Mouse (Mus musculus): ENCODE results near the gene Scgb1b27. TPM values are rescaled to one million over a fixed set of nuclear protein-coding genes. Genes with fewer than 3 reads are reported as not detected.
"Not testable (repeated sequence)": the region's sequence is repeated elsewhere in the genome, so short reads cannot be mapped to it uniquely, and the experiment has no call there.

The Scgb1b27 gene
- not detected in 2 replicates for polyA plus RNA-seq (2015; fragmentation: Nextera tagmentation; extraction: Ambion mirVana)

DNA sequence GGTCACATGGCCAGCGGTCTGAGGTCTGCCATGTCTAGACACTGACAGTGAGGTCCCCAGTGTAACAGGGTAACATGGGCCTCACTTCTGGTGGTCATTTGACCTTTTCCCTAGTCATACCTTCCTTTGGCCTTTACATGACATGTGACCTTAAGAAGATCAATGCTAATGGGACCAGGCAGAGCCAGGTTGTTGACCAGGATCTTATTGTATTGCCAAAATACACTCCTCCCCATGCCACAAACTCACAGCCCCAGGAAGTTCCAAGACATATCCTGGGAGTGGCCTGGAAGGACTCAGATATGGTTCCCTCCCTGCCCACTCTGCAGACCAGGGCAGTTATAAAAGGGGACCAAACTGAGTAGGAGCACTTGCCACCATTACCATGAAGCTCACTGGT, at the start of gene Scgb1b27:
TSS of gene Scgb1b27 (plus strand) at position 301 of the 400 bp plus-strand sequence.
- 100% methylated on average over 1 of the region's 1 CpGs for WGBS
- not testable (repeated sequence) for H3K4me1 ChIP-seq; H3K4me2 ChIP-seq; H3K9me3 ChIP-seq; H3K4me3 ChIP-seq; H3K36me3 ChIP-seq; H3K27ac ChIP-seq; H3K27me3 ChIP-seq; H3K9ac ChIP-seq; ATAC-seq (ENCODE audit: insufficient number of reproducible peaks, low FRiP score, low TSS enrichment, low read depth)

DNA sequence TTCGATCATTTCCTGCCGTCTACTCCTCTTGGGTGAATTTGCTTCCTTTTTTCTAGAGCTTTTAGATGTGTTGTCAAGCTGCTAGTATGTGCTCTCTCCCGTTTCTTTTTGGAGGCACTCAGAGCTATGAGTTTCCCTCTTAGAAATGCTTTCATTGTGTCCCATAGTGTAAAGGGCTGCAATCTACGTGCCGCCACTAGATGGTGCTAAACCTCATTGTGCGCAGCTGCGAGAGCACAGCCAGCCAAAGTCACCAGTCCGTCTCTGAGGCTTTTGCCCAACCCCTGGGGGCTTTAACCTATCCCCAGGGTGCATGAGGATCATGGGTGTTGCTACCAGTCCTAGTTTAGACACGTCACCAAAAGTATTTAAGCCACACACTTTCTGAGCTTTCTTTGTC, 39.0 kb upstream of the Scgb1b27 start:
- H3K27ac ChIP-seq; H3K4me3 ChIP-seq; H3K9ac ChIP-seq; H3K4me1 ChIP-seq; ATAC-seq (ENCODE audit: insufficient number of reproducible peaks, low FRiP score, low TSS enrichment, low read depth); H3K4me2 ChIP-seq; H3K27me3 ChIP-seq; H3K36me3 ChIP-seq; H3K9me3 ChIP-seq: not testable (repeated sequence)
- 28% methylated on average over 8 of the region's 9 CpGs for WGBS

GRCm38 (mm10) chr7:34013842-34014241, 7.4 kb upstream of the Scgb1b27 start, which contains the start of gene Scgb2b27:
Gene Scgb2b27 (minus strand): TSS chr7:34013942.
- no peak within 1 kb of the TSS for H3K27ac ChIP-seq
- H3K4me1 ChIP-seq = no peaks in the 10 kb centered on the region
- H3K9ac ChIP-seq = no peak within 1 kb of the TSS
- H3K4me3 ChIP-seq = no peak within 1 kb of the TSS
- H3K9me3 ChIP-seq = peaks cover 5% of the 10 kb centered on the region; the same call in 1 of the 2 replicates
- 73% methylated on average over 4 of the region's 4 CpGs for WGBS
- H3K27me3 ChIP-seq = no peaks in the 10 kb centered on the region
- ATAC-seq (ENCODE audit: insufficient number of reproducible peaks, low FRiP score, low TSS enrichment, low read depth) = no peak
- no peaks in the 10 kb centered on the region for H3K36me3 ChIP-seq
- no peak within 1 kb of the TSS for H3K4me2 ChIP-seq

- no peak for ATAC-seq (ENCODE audit: insufficient number of reproducible peaks, low FRiP score, low TSS enrichment, low read depth)
- Histone ChIP-seq H3K4me3 (no peak overlapping the region), H3K9ac (no peak overlapping the region), H3K27ac (no peak overlapping the region), H3K4me2 (no peak overlapping the region), H3K4me1 (no peaks in the 10 kb centered on the region), H3K27me3 (no peaks in the 10 kb centered on the region), H3K36me3 (no peaks in the 10 kb centered on the region), H3K9me3 (no peaks in the 10 kb centered on the region)
- 81% methylated on average over 4 of the region's 4 CpGs for WGBS
Measured at GRCm38 (mm10) chr7:34025641-34026040, 4.4 kb downstream of the Scgb1b27 start.

GRCm38 (mm10) chr7:34027202-34027601, 5.9 kb downstream of the Scgb1b27 start:
- H3K27ac ChIP-seq; H3K4me1 ChIP-seq; H3K27me3 ChIP-seq; H3K4me2 ChIP-seq; H3K9ac ChIP-seq; H3K4me3 ChIP-seq; ATAC-seq (ENCODE audit: insufficient number of reproducible peaks, low FRiP score, low TSS enrichment, low read depth); H3K36me3 ChIP-seq; H3K9me3 ChIP-seq: not testable (repeated sequence)
- whole genome bisulfite sequencing = 83% methylated on average over 9 of the region's 9 CpGs

DNA sequence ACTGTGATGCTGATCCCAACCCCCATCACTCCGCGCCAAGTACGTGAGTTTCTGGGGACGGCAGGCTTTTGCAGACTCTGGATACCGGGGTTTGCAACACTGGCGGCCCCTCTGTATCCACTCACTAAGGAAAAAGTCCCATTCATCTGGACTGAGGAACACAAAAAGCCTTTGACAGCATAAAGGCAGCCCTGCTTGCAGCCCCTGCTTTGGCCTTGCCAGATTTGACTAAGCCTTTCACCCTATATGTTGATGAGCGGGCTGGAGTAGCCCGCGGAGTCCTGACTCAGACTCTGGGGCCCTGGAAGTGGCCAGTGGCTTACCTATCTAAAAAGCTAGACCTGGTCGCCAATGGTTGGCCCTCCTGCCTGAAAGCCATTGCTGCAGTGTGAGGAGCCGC, 8.7 kb downstream of the Scgb1b27 start:
- Histone ChIP-seq H3K27me3 (no peaks in the 10 kb centered on the region), H3K9me3 (no peaks in the 10 kb centered on the region), H3K27ac (no peak overlapping the region), H3K9ac (no peak overlapping the region), H3K4me2 (no peak overlapping the region), H3K4me3 (no peak overlapping the region), H3K36me3 (no peaks in the 10 kb centered on the region), H3K4me1 (no peaks in the 10 kb centered on the region)
- WGBS = 94% methylated on average over 11 of the region's 11 CpGs
- no peak for ATAC-seq (ENCODE audit: insufficient number of reproducible peaks, low FRiP score, low TSS enrichment, low read depth)

GRCm38 (mm10) chr7:34034579-34034978, 13.3 kb downstream of the Scgb1b27 start:
- not testable (repeated sequence) for H3K27ac ChIP-seq; H3K9me3 ChIP-seq; H3K4me3 ChIP-seq; H3K36me3 ChIP-seq; ATAC-seq (ENCODE audit: insufficient number of reproducible peaks, low FRiP score, low TSS enrichment, low read depth); H3K27me3 ChIP-seq; H3K4me1 ChIP-seq; H3K9ac ChIP-seq; H3K4me2 ChIP-seq
- 73% methylated on average over 4 of the region's 4 CpGs for WGBS

- not testable (repeated sequence) for H3K4me2 ChIP-seq; H3K36me3 ChIP-seq; H3K27me3 ChIP-seq; H3K9ac ChIP-seq; H3K9me3 ChIP-seq; H3K27ac ChIP-seq; H3K4me3 ChIP-seq; ATAC-seq (ENCODE audit: insufficient number of reproducible peaks, low FRiP score, low TSS enrichment, low read depth); H3K4me1 ChIP-seq
- WGBS = 88% methylated on average over 11 of the region's 11 CpGs
Measured at GRCm38 (mm10) chr7:34036076-34036815, 15.0 kb downstream of the Scgb1b27 start.

GRCm38 (mm10) chr7:34068132-34068531, 46.8 kb downstream of the Scgb1b27 start:
- not testable (repeated sequence) for H3K36me3 ChIP-seq; H3K4me3 ChIP-seq; H3K4me1 ChIP-seq; H3K27me3 ChIP-seq; H3K4me2 ChIP-seq; ATAC-seq (ENCODE audit: insufficient number of reproducible peaks, low FRiP score, low TSS enrichment, low read depth); H3K27ac ChIP-seq; H3K9me3 ChIP-seq; H3K9ac ChIP-seq
- WGBS = 74% methylated on average over 5 of the region's 5 CpGs

Other genes starting within 250 kb of the Scgb1b27 start
- not detected in 2 replicates for gene Scgb2b26, start 76.4 kb upstream of the Scgb1b27 start, polyA plus RNA-seq (2015; fragmentation: Nextera tagmentation; extraction: Ambion mirVana)
- gene Scgb2b27, start 7.5 kb upstream of the Scgb1b27 start, polyA plus RNA-seq (2015; fragmentation: Nextera tagmentation; extraction: Ambion mirVana) = not detected in 2 replicates
- gene Scgb1b30, start 73.9 kb downstream of the Scgb1b27 start, polyA plus RNA-seq (2015; fragmentation: Nextera tagmentation; extraction: Ambion mirVana) = not detected in 2 replicates
- gene Wtip, start 111.8 kb downstream of the Scgb1b27 start, polyA plus RNA-seq (2015; fragmentation: Nextera tagmentation; extraction: Ambion mirVana) = 6.4 and 8.0 TPM in 2 replicates
- 186 and 190 TPM in 2 replicates for gene Uba2, start 148.1 kb downstream of the Scgb1b27 start, polyA plus RNA-seq (2015; fragmentation: Nextera tagmentation; extraction: Ambion mirVana)
- gene Pdcd2l, start 175.2 kb downstream of the Scgb1b27 start, polyA plus RNA-seq (2015; fragmentation: Nextera tagmentation; extraction: Ambion mirVana) = 59.1 and 59.9 TPM in 2 replicates
- gene Gpi1, start 208.9 kb downstream of the Scgb1b27 start, polyA plus RNA-seq (2015; fragmentation: Nextera tagmentation; extraction: Ambion mirVana) = 288 and 306 TPM in 2 replicates
- gene Gm6096, start 229.6 kb downstream of the Scgb1b27 start, polyA plus RNA-seq (2015; fragmentation: Nextera tagmentation; extraction: Ambion mirVana) = not detected in 2 replicates